Mouse (Mus musculus): ENCODE measurements at regions not wholly inside any gene's neighbourhood (a gene's known extent, or its start where the extent isn't known, plus 50 kb on each side); places are given as distances from the start of the nearest gene placed in this dataset.

DNA sequence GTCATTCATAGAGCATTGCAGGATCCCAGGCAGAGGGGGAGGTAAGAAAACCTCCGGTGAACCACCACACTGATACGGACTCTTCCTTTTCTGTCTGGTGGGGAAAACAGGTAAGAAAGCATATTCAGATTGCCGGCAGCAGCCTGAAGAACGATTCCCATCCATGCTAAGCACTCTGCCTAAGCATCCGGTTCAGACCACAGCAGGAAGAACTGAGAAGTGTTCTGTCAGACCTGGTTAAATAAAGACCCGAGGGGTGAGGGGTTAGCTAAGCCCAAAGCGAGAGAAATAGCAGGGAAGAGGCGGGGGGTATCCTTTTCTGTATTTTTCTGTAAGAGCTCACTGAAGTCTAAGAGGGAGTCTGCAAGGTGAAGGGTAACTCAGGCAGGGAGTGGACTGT lies 342.1 kb downstream of the Rapgef2 start:
- no peaks in the 10 kb centered on the region for H3K36me3 ChIP-seq (ENCODE audit: control insufficient read depth, insufficient read depth, low read length)
- H3K9ac ChIP-seq (ENCODE audit: low read length), result no peak overlapping the region
- no peak for ATAC-seq (ENCODE audit: insufficient number of reproducible peaks, low FRiP score, low TSS enrichment, low read depth)

GRCm38 (mm10) chr3:78932975-78933374 lies 353.3 kb downstream of the Rapgef2 start:
- DNase-seq (ENCODE audit: low spot score) (no peak), ATAC-seq (ENCODE audit: insufficient number of reproducible peaks, low FRiP score, low TSS enrichment, low read depth) (no peak)
- 81% methylated on average over 3 of the region's 3 CpGs for WGBS
- no peaks in the 10 kb centered on the region for H3K4me1 ChIP-seq (ENCODE audit: control insufficient read depth, insufficient read depth, low read length)
- H3K4me2 ChIP-seq (ENCODE audit: low read depth, severe bottlenecking), result no peak overlapping the region
- H3K36me3 ChIP-seq (ENCODE audit: control insufficient read depth, insufficient read depth, low read length), result no peaks in the 10 kb centered on the region
- no peak overlapping the region for H3K9ac ChIP-seq (ENCODE audit: low read length)
- no peaks in the 10 kb centered on the region for H3K9me3 ChIP-seq (ENCODE audit: control insufficient read depth, low read length)
- no peaks in the 10 kb centered on the region for H3K27me3 ChIP-seq (ENCODE audit: control insufficient read depth, insufficient read depth, low read length)
- H3K4me3 ChIP-seq (ENCODE audit: low read depth, low read length), result no peak overlapping the region
- H3K27ac ChIP-seq (replicated peaks; ENCODE audit: low read depth, low read length), result no peak overlapping the region

More for the DNA sequence above, 342.1 kb downstream of the Rapgef2 start:
- Histone ChIP-seq H3K4me2 (ENCODE audit: low read depth, severe bottlenecking) (no peak overlapping the region), H3K9me3 (ENCODE audit: control insufficient read depth, low read length) (no peaks in the 10 kb centered on the region), H3K4me1 (ENCODE audit: control insufficient read depth, insufficient read depth, low read length) (no peaks in the 10 kb centered on the region), H3K4me3 (ENCODE audit: low read depth, low read length) (no peak overlapping the region), H3K27me3 (ENCODE audit: control insufficient read depth, insufficient read depth, low read length) (no peaks in the 10 kb centered on the region), H3K27ac (replicated peaks; ENCODE audit: low read depth, low read length) (no peak overlapping the region)
- DNase-seq (ENCODE audit: low spot score), result no peak
- 84% methylated on average over 8 of the region's 8 CpGs for WGBS

DNA sequence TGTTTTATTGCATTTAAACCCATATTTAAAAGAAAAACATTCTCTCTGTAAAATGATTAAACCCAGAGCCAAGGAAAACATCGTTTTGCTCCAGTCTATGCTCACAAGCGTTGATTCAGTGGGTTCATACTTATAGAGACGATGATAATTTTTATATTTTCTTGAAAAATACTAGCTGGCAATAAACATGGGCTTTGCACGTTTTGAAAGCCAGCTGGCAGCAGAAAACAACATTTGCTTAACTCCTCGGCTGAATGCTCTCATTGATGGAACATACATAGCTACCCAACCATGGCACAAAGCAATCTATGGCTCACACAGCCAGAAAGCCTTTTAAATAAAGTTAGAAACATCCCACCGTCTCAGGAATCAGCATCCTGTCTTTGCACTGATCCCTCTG lies 366.5 kb downstream of the Rapgef2 start:
- no peak for DNase-seq (ENCODE audit: low spot score)
- Histone ChIP-seq H3K27ac (replicated peaks; ENCODE audit: low read depth, low read length) (no peak overlapping the region), H3K4me2 (ENCODE audit: low read depth, severe bottlenecking) (no peak overlapping the region), H3K27me3 (ENCODE audit: control insufficient read depth, insufficient read depth, low read length) (no peaks in the 10 kb centered on the region), H3K4me1 (ENCODE audit: control insufficient read depth, insufficient read depth, low read length) (no peaks in the 10 kb centered on the region), H3K36me3 (ENCODE audit: control insufficient read depth, insufficient read depth, low read length) (no peaks in the 10 kb centered on the region), H3K9me3 (ENCODE audit: control insufficient read depth, low read length) (no peaks in the 10 kb centered on the region), H3K4me3 (ENCODE audit: low read depth, low read length) (no peak overlapping the region), H3K9ac (ENCODE audit: low read length) (no peak overlapping the region)
- 60% methylated on average over 6 of the region's 6 CpGs for WGBS
- no peak for ATAC-seq (ENCODE audit: insufficient number of reproducible peaks, low FRiP score, low TSS enrichment, low read depth)

DNA sequence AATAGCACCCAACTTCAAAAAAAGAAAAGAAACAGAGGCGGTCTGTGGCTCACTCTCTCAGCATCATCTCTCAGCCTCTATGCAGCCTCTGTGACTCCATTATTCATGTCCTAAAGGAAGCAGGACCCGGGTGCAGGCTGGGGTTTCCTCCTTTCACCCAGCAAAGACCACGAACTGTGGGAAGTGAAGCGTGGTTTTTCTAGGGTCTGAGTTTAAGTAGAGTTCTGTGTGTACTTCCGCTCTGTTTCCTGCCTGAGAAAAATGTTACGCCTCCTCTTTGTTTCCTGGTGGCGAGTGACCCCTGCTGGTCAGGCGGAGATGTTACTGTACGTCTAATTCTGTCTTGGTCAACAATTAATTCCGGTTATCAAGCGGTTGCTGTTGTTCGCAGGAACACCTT lies 366.9 kb downstream of the Rapgef2 start:
- Histone ChIP-seq H3K36me3 (ENCODE audit: control insufficient read depth, insufficient read depth, low read length) (no peaks in the 10 kb centered on the region), H3K4me1 (ENCODE audit: control insufficient read depth, insufficient read depth, low read length) (no peaks in the 10 kb centered on the region), H3K4me2 (ENCODE audit: low read depth, severe bottlenecking) (no peak overlapping the region), H3K27me3 (ENCODE audit: control insufficient read depth, insufficient read depth, low read length) (no peaks in the 10 kb centered on the region), H3K4me3 (ENCODE audit: low read depth, low read length) (no peak overlapping the region), H3K9ac (ENCODE audit: low read length) (no peak overlapping the region), H3K9me3 (ENCODE audit: control insufficient read depth, low read length) (no peaks in the 10 kb centered on the region), H3K27ac (replicated peaks; ENCODE audit: low read depth, low read length) (no peak overlapping the region)
- WGBS, result 25% methylated on average over 12 of the region's 12 CpGs
- ATAC-seq (ENCODE audit: insufficient number of reproducible peaks, low FRiP score, low TSS enrichment, low read depth), result no peak
- peak; percentile 88 for DNase-seq (ENCODE audit: low spot score)

- DNase-seq (ENCODE audit: low spot score) (no peak), ATAC-seq (ENCODE audit: insufficient number of reproducible peaks, low FRiP score, low TSS enrichment, low read depth) (no peak)
- Histone ChIP-seq H3K27me3 (ENCODE audit: control insufficient read depth, insufficient read depth, low read length) (no peaks in the 10 kb centered on the region), H3K4me2 (ENCODE audit: low read depth, severe bottlenecking) (no peak overlapping the region), H3K4me1 (ENCODE audit: control insufficient read depth, insufficient read depth, low read length) (no peaks in the 10 kb centered on the region), H3K36me3 (ENCODE audit: control insufficient read depth, insufficient read depth, low read length) (no peaks in the 10 kb centered on the region), H3K4me3 (ENCODE audit: low read depth, low read length) (no peak overlapping the region), H3K9ac (ENCODE audit: low read length) (no peak overlapping the region), H3K9me3 (ENCODE audit: control insufficient read depth, low read length) (no peaks in the 10 kb centered on the region), H3K27ac (replicated peaks; ENCODE audit: low read depth, low read length) (no peak overlapping the region)
- WGBS, result 56% methylated on average over 1 of the region's 1 CpGs
These were observed 378.0 kb downstream of the Rapgef2 start for GRCm38 (mm10) chr3:78908196-78908844.

GRCm38 (mm10) chr3:78907778-78908177 lies 378.5 kb downstream of the Rapgef2 start:
- H3K27ac ChIP-seq (replicated peaks; ENCODE audit: low read depth, low read length), result no peak overlapping the region
- ATAC-seq (ENCODE audit: insufficient number of reproducible peaks, low FRiP score, low TSS enrichment, low read depth), result no peak
- 90% methylated on average over 7 of the region's 7 CpGs for WGBS

GRCm38 (mm10) chr3:78901838-78902484 lies 384.4 kb downstream of the Rapgef2 start:
- no peak overlapping the region for H3K9ac ChIP-seq (ENCODE audit: low read length)
- ATAC-seq (ENCODE audit: insufficient number of reproducible peaks, low FRiP score, low TSS enrichment, low read depth), result no peak
- H3K36me3 ChIP-seq (ENCODE audit: control insufficient read depth, insufficient read depth, low read length), result no peaks in the 10 kb centered on the region
- H3K9me3 ChIP-seq (ENCODE audit: control insufficient read depth, low read length), result no peaks in the 10 kb centered on the region
- no peak overlapping the region for H3K27ac ChIP-seq (replicated peaks; ENCODE audit: low read depth, low read length)
- no peak overlapping the region for H3K4me2 ChIP-seq (ENCODE audit: low read depth, severe bottlenecking)
- DNase-seq (ENCODE audit: low spot score), result no peak
- H3K4me3 ChIP-seq (ENCODE audit: low read depth, low read length), result no peak overlapping the region
- H3K4me1 ChIP-seq (ENCODE audit: control insufficient read depth, insufficient read depth, low read length), result no peaks in the 10 kb centered on the region
- whole genome bisulfite sequencing, result 69% methylated on average over 4 of the region's 4 CpGs
- H3K27me3 ChIP-seq (ENCODE audit: control insufficient read depth, insufficient read depth, low read length), result no peaks in the 10 kb centered on the region

More at GRCm38 (mm10) chr3:78907778-78908177, 378.5 kb downstream of the Rapgef2 start:
- Histone ChIP-seq H3K9ac (ENCODE audit: low read length) (no peak overlapping the region), H3K27me3 (ENCODE audit: control insufficient read depth, insufficient read depth, low read length) (no peaks in the 10 kb centered on the region), H3K4me2 (ENCODE audit: low read depth, severe bottlenecking) (no peak overlapping the region), H3K4me1 (ENCODE audit: control insufficient read depth, insufficient read depth, low read length) (no peaks in the 10 kb centered on the region), H3K9me3 (ENCODE audit: control insufficient read depth, low read length) (no peaks in the 10 kb centered on the region), H3K36me3 (ENCODE audit: control insufficient read depth, insufficient read depth, low read length) (no peaks in the 10 kb centered on the region), H3K4me3 (ENCODE audit: low read depth, low read length) (no peak overlapping the region)
- DNase-seq (ENCODE audit: low spot score), result no peak

DNA sequence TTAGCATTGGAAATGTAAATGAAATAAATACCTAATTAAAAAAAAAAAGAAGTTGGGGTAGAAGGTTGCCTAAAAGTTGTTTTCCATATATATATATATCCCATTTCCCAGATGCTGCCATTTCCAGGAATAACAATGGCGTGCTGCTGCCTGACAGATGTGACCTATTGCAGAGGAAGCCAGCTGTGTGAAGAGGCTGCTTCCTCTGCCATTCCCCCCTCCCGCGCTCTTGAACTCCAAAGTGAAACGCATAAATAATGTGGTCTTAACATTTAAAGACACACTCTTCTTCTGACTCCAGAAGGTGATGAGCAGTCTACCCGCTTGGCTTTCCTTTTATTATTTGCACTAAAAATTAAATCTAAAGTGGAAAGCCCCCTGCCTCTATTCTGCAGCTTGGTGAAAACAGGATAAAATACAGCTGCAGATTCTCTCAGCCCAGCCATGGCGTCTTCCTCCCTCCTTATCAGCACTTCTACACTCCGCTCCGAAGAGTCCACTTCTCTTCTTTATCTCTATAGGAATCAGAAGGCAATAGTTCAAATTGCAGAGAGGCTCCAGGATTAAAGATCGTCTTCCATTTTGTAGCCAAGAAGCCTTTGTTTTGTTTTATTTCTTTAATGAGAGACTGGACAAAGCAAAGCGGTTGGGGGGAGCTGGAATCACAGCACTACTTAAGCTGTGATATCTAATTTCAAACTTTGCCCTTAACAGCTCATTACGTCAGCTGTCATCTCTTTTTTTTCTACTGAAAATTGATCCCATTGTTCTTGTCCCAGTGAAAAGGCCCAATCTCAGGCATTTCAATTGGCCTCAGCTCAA lies 385.1 kb downstream of the Rapgef2 start:
- H3K4me2 ChIP-seq (ENCODE audit: low read depth, severe bottlenecking), result no peak overlapping the region
- no peak overlapping the region for H3K4me3 ChIP-seq (ENCODE audit: low read depth, low read length)
- no peak for DNase-seq (ENCODE audit: low spot score)
- WGBS, result 53% methylated on average over 11 of the region's 11 CpGs
- no peaks in the 10 kb centered on the region for H3K36me3 ChIP-seq (ENCODE audit: control insufficient read depth, insufficient read depth, low read length)
- no peaks in the 10 kb centered on the region for H3K4me1 ChIP-seq (ENCODE audit: control insufficient read depth, insufficient read depth, low read length)
- no peaks in the 10 kb centered on the region for H3K9me3 ChIP-seq (ENCODE audit: control insufficient read depth, low read length)
- H3K9ac ChIP-seq (ENCODE audit: low read length), result no peak overlapping the region
- no peak overlapping the region for H3K27ac ChIP-seq (replicated peaks; ENCODE audit: low read depth, low read length)
- ATAC-seq (ENCODE audit: insufficient number of reproducible peaks, low FRiP score, low TSS enrichment, low read depth), result no peak
- no peaks in the 10 kb centered on the region for H3K27me3 ChIP-seq (ENCODE audit: control insufficient read depth, insufficient read depth, low read length)
